Mouse (Mus musculus) neural tube, embryonic 14.5 days (tissue): ENCODE results near the gene Slc28a2. TPM values are rescaled to one million over a fixed set of nuclear protein-coding genes. Genes with fewer than 3 reads are reported as not detected.
"Not testable (repeated sequence)": the region's sequence is repeated elsewhere in the genome, so short reads cannot be mapped to it uniquely, and the experiment has no call there.

ENCODE experiments used
- ATAC-seq: fragments of 200-750 bp; cut with Nextera tagmentation; 2 replicates; pipeline ENCODE4 v1.8.0; 2017; ENCODE audit warnings: low read depth, mild to moderate bottlenecking, moderate TSS enrichment, moderate library complexity
- H3K27ac ChIP-seq: fragments of 300-500 bp; sonication (generic); 2 replicates; pipeline ENCODE4 v1.5.1; 2014; ENCODE audit warnings: low read depth, mild to moderate bottlenecking, control low read depth, low read length, moderate library complexity, mixed read lengths
- H3K27me3 ChIP-seq: fragments of 300-500 bp; sonication (generic); 2 replicates; pipeline ENCODE4 v1.6.1; 2014; ENCODE audit warnings: low read length; ENCODE audit not compliant: control insufficient read depth, insufficient read depth
- H3K36me3 ChIP-seq: fragments of 300-500 bp; sonication (generic); 2 replicates; pipeline ENCODE4 v1.6.1; 2014; ENCODE audit warnings: low read length, mixed read lengths; ENCODE audit not compliant: control insufficient read depth, insufficient read depth
- H3K4me1 ChIP-seq: fragments of 300-500 bp; sonication (generic); 2 replicates; pipeline ENCODE4 v1.6.1; 2014; ENCODE audit warnings: low read length; ENCODE audit not compliant: control insufficient read depth, insufficient read depth
- H3K4me2 ChIP-seq: fragments of 300-500 bp; sonication (generic); 2 replicates; pipeline ENCODE4 v1.6.1; 2014; ENCODE audit warnings: mild to moderate bottlenecking, low read depth, low read length, control low read depth
- H3K4me3 ChIP-seq: fragments of 300-500 bp; sonication (generic); 2 replicates; pipeline ENCODE4 v1.5.1; 2014; ENCODE audit warnings: low read depth, low read length, control low read depth, mixed read lengths
- H3K9ac ChIP-seq: fragments of 300-500 bp; sonication (generic); replicated peaks from 2 replicates; pipeline ENCODE4 v1.6.1; 2014; ENCODE audit warnings: low read depth, mild to moderate bottlenecking, control low read depth, low read length, mixed read lengths
- H3K9me3 ChIP-seq: fragments of 300-500 bp; sonication (generic); 2 replicates; pipeline ENCODE4 v1.6.1; 2016; ENCODE audit warnings: low read length; ENCODE audit not compliant: control insufficient read depth
- WGBS: fragments of 180-500 bp; shearing (Covaris S2); extraction: QIAGEN DNeasy Blood & Tissue Kit; methylation state at CpG from one replicate; pipeline ENCODE4 v1.1.7; 2014; 5-methylcytosine and 5-hydroxymethylcytosine counted together
- polyA plus RNA-seq: library from polyadenylated mRNA; unstranded; fragments of >200 nt; fragmentation: Nextera tagmentation; extraction: Ambion mirVana; gene quantifications from 2 replicates; pipeline ENCODE4 v1.2.1, GENCODE M21; 2014

The Slc28a2 gene
- polyA plus RNA-seq, 1 experiment from 2014 or later, result not detected

- Histone ChIP-seq H3K27me3 (no peaks in the 10 kb centered on the region), H3K4me1 (no peaks in the 10 kb centered on the region), H3K4me2 (no peak overlapping the region), H3K9ac (no peak overlapping the region), H3K27ac (no peak overlapping the region), H3K36me3 (no peaks in the 10 kb centered on the region), H3K9me3 (no peaks in the 10 kb centered on the region), H3K4me3 (no peak overlapping the region)
- WGBS, result 44% methylated on average over 3 of the region's 3 CpGs
- no peak for ATAC-seq
Observed at GRCm38 (mm10) chr2:122385095-122385494, 41.2 kb upstream of the Slc28a2 start.

DNA sequence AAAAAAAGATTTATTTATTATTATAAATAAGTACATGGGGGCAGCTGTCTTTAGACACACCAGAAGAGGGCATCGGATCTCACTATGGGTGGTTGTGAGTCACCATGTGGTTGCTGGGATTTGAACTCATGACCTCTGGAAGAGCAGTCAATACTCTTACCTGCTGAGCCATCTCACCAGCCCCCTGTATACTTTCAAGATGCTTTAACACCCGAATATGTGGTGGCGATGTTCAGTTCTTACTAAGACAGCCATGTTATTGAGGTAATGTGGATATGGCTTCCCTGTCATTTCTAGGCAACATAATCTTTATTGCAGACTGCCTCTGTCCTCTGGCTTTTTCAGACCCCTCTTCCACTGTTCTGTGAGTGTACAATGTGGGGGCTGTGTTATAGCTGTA, 39.1 kb upstream of the Slc28a2 start:
- not testable (repeated sequence) for H3K27me3 ChIP-seq, H3K27ac ChIP-seq, H3K9ac ChIP-seq, H3K36me3 ChIP-seq, H3K4me1 ChIP-seq, H3K4me3 ChIP-seq, H3K4me2 ChIP-seq, H3K9me3 ChIP-seq, ATAC-seq
- 97% methylated on average over 3 of the region's 3 CpGs for WGBS

DNA sequence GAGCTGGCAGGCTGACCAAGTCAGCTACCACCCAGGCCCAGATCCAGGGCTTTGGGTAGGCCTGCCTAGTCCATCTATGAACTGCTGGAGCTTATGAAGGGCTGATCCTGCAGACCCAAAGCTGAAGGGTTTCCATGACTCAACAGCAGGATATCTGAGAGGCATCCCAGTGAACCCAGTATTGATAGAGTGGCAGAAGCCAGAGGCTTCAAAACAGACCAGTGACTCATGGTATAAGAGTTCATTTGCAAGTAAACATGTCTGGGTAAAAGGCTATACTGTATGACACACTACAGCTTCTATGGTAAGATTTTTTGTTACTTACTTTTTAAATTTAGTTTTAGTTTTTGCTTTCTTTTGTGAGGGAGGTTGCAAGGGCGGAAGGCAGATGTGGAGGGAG, 30.1 kb upstream of the Slc28a2 start:
- Histone ChIP-seq H3K9ac (no peak overlapping the region), H3K4me2 (no peak overlapping the region), H3K27me3 (no peaks in the 10 kb centered on the region), H3K27ac (no peak overlapping the region), H3K9me3 (no peaks in the 10 kb centered on the region), H3K4me3 (no peak overlapping the region), H3K36me3 (no peaks in the 10 kb centered on the region), H3K4me1 (no peaks in the 10 kb centered on the region)
- 100% methylated on average over 1 of the region's 1 CpGs for WGBS
- no peak for ATAC-seq

- no peaks in the 10 kb centered on the region for H3K36me3 ChIP-seq
- 89% methylated on average over 2 of the region's 2 CpGs for WGBS
- H3K9me3 ChIP-seq, result no peaks in the 10 kb centered on the region
- H3K9ac ChIP-seq, result no peak overlapping the region
- no peak overlapping the region for H3K4me2 ChIP-seq
- no peak overlapping the region for H3K27ac ChIP-seq
- ATAC-seq, result no peak
- H3K27me3 ChIP-seq, result no peaks in the 10 kb centered on the region
- H3K4me3 ChIP-seq, result no peak overlapping the region
- H3K4me1 ChIP-seq, result no peaks in the 10 kb centered on the region
Observed at GRCm38 (mm10) chr2:122407607-122408006, 18.7 kb upstream of the Slc28a2 start.

DNA sequence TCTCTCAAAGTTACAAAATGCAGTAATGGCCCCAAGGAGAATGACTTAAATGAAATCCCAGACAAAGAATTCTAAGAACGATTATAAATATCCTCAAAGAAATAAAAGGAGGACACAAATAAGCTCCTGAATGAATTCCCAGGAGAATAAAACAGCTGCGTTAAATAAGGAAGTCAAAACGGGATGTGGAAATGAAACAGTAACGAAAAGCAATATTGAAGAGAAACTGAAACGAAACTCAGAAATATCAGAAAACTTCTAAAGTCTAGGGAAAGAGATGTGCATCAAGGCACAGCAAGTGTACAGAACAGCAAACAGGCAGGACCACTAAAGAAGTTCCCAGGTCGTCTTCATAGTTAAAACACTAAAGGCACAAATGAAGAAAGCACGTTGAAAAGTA, 17.3 kb upstream of the Slc28a2 start:
- no peaks in the 10 kb centered on the region for H3K27me3 ChIP-seq
- H3K9ac ChIP-seq, result no peak overlapping the region
- no peak for ATAC-seq
- no peaks in the 10 kb centered on the region for H3K9me3 ChIP-seq
- H3K27ac ChIP-seq, result no peak overlapping the region
- 85% methylated on average over 7 of the region's 7 CpGs for WGBS
- no peak overlapping the region for H3K4me3 ChIP-seq
- H3K4me1 ChIP-seq, result no peaks in the 10 kb centered on the region
- H3K36me3 ChIP-seq, result no peaks in the 10 kb centered on the region
- H3K4me2 ChIP-seq, result no peak overlapping the region

GRCm38 (mm10) chr2:122426645-122427044, 368 bp downstream of the Slc28a2 start:
- not testable (repeated sequence) for H3K9ac ChIP-seq, H3K27me3 ChIP-seq, ATAC-seq, H3K9me3 ChIP-seq, H3K4me1 ChIP-seq, H3K27ac ChIP-seq, H3K4me3 ChIP-seq, H3K4me2 ChIP-seq, H3K36me3 ChIP-seq
- WGBS, result 88% methylated on average over 2 of the region's 2 CpGs

DNA sequence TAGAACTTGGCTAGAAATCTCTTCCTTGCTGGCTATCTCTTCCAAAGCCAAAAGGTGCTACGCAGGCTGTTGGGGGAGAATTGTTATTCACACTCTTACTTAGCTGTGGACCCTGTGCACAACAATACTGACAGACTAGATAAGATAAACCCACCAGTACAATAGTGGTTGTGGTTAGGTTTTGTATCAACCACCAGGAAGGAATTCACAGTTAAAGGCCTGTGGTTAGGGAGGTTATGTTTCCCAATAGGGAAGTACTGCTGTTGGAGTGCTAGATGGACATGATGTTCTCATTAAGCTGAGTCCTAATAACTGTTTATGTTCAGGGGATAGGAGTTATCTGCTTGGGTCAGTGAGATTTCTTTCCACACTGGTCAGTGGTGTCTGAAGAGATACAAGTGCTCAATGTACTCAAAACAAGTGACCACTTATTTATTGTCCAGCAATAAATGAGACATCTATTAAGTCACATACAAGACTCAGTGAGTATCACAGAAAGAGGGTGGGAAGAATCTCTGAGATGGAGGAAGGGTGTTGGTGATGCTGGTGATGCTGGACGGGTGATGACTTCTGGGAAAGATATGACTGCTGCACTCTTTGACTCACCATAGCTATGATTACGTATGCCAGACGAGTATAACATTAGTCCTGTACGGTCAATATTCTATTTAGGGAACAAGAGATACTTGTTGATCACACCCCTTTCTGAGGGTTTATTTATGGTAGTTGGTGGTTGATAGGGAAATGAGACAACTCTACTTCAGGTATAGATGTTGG, 12.6 kb downstream of the Slc28a2 start:
- H3K9ac ChIP-seq, H3K27me3 ChIP-seq, H3K4me1 ChIP-seq, H3K9me3 ChIP-seq, H3K4me3 ChIP-seq, H3K27ac ChIP-seq, ATAC-seq, H3K4me2 ChIP-seq, H3K36me3 ChIP-seq: not testable (repeated sequence)
- WGBS, result 89% methylated on average over 5 of the region's 5 CpGs

DNA sequence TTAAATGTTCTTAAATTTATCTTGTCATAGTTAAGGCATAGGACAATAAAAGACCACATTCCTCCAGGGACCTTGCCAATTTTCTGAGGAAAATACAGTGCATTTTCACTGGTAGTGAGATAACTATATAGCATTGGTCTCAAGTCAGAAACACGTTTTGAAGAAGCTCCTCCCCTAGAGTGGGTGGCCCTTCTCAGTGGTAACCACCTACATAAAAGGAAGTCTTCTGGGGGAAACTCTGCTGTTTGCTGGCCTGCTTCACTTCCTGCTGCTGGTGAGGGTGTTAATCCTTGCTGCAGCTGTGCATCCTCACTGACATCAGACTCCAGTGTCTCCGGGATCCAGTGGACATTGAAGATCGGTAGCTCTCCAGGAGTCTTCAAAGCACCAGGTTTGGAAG, 14.2 kb downstream of the Slc28a2 start:
- H3K4me1 ChIP-seq, H3K9ac ChIP-seq, H3K27ac ChIP-seq, H3K4me2 ChIP-seq, H3K36me3 ChIP-seq, ATAC-seq, H3K27me3 ChIP-seq, H3K4me3 ChIP-seq, H3K9me3 ChIP-seq: not testable (repeated sequence)
- WGBS, result 40% methylated on average over 1 of the region's 3 CpGs

GRCm38 (mm10) chr2:122441000-122441933, 15.0 kb downstream of the Slc28a2 start:
- WGBS, result 89% methylated on average over 7 of the region's 7 CpGs
- Histone ChIP-seq H3K9ac (no peak overlapping the region), H3K4me2 (no peak overlapping the region), H3K36me3 (no peaks in the 10 kb centered on the region), H3K27ac (no peak overlapping the region), H3K27me3 (no peaks in the 10 kb centered on the region), H3K4me1 (no peaks in the 10 kb centered on the region), H3K9me3 (no peaks in the 10 kb centered on the region), H3K4me3 (no peak overlapping the region)
- no peak for ATAC-seq
